Mouse (Mus musculus) urinary bladder, postnatal 4 days (tissue): ENCODE measurements around the gene Spo11.

ENCODE experiments used
- DNase-seq, 2 experiments: peaks; one replicate each; pipeline ENCODE4 v3.0.0; 2021 to 2022; ENCODE audit warnings: low spot score in 2 of 2

Spo11 gene

DNA sequence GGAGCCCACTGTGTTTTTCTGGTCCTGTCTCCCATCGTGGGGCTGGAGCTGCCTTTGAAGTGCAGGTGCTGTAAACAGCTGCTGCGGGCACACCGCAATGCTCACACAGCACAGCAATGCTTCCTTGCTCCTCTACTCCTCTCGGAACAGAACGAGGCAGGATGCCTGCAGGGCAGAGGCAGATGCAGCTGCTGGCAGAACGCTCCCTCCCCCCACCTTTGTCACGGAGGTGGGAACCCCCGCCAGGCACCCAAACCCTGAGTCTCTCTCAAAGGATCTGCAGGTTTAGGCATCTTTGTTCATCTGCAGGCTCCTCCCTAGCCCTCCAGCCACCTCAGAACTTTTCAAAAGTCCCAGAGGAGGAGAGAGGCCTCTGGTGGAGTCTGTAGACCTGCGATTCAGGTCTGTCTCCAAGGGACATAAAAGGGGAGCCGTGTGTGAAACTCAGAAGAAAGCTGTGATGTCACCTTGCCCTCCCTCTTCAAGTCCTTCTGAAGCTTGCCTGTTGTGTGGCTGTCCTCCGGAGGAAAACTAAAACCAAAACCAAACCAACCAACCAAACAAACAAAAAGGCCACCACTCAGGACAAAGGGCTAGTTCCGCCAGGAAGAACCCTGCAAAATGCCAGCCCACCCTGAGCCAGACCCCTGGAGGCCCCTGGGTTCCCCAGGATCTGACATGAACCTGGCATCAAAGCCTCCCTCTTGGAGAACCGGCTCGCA, at the start of gene Spo11:
Spo11 (plus strand) TSS at position 292 of the 722 bp plus-strand sequence.
- DNase-seq: no peak

DNA sequence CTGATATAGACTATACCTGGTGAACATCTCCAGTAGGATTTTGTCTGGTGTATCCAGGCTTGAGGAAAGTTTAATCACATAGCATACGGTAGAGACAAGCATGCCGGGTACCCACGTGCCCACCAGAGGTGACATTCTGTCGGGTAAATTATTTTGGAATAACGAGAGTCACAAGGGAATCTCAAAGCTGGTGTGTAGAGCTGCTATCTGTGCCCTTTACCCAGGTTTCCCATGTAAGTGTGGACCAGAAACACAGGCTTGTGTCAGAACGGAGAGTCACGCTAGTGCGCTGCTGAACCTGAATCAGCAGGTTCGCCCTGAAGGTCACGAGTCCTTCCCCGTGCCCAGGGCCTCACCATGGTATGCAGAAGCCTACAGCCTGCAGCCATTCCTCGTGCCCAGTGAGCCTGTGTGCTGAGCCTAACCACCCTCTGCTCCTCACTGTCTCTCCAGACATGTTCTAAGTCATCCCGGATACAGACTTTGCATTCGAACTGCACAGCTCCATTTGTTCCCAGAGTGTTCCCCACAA, 47.5 kb upstream of the Spo11 start:
- no peak for DNase-seq

DNA sequence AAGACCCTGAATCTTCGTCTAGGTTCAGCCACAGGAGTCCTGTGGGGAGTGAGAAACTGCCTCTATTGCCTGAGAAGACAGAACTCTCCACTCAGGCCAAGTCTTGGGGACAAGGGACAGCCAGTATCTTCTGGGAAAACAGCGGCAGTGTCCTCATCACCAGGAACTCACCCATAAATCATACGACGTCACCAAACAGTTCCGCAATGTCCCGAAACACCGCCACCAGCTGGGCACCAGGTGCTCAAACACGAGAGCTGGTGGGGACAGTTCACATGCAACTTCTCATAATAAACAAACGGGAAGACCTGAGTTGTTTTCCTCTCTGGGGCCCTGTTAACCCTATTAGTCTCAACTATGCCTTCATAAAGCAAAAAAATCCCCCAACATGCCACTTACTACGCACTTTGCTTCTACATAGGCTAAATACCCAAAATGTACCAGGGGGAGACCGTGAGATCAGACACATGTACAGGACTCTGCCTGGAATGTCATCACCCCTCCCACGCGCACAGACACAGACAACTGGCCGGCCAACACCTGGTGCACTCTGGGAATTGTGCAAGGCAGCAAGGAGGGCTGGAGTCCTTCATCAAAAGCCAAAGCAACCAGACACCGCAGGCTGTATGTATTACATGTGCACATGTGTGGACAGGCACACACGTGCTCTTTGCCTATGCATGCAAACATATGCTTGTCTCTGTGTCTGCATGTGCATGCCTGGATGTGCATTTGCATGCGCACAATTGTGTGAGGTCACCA, 46.2 kb upstream of the Spo11 start:
- DNase-seq: no peak

DNA sequence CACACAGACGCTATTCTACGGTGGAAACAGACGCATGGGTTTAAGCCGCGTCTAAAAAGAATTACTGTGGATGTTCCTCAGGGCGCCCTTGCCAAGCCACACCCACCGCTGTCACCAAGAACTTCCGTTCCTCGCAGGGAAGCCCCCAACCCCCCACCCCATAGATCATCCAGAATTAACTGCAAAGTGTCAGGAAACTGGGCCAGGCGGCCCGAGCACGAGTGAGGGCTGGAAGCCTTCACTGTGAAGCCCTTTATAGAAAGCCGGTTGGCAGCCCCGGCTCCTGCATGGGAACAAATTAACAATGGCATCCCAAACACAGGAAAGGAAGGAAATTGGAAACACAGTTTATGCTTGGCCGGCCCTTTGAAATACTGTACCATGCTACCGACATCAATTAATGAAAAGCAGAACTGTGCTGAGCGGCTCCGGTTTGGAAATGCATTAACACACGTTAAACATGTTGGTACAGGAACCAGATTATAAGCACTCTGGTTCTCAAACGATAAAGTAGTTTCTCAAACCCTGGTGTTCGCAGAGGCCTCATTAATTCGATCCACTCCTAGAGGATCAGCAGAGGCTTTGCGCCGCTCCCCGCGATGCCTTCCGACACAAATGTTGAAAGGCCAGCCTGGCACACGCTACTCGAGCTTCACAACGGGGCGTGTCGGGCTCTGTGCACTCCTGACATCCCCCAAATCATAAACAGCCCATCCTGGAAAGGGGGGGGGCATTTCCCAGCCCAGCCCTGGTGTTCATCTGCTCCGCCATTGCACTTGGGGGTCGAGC, 43.7 kb upstream of the Spo11 start:
- no peak for DNase-seq

DNA sequence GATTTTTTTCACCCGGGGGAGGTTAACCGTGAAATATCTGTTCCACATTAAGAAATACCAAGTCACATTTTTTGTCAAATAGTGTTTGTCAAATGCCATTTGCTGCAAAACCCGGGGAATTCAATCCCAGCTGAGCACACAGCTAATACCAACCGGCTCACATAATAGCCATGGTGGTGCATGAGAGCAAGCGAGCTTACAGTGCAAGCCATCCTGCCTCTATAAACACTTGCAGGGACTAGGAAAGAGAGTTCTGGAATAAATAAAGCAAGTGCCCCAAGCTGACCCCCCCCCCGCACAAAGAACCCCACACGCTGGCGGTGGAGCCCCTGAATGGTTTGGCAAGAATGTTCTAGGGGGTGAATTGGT, 43.1 kb upstream of the Spo11 start:
- DNase-seq: no peak

DNA sequence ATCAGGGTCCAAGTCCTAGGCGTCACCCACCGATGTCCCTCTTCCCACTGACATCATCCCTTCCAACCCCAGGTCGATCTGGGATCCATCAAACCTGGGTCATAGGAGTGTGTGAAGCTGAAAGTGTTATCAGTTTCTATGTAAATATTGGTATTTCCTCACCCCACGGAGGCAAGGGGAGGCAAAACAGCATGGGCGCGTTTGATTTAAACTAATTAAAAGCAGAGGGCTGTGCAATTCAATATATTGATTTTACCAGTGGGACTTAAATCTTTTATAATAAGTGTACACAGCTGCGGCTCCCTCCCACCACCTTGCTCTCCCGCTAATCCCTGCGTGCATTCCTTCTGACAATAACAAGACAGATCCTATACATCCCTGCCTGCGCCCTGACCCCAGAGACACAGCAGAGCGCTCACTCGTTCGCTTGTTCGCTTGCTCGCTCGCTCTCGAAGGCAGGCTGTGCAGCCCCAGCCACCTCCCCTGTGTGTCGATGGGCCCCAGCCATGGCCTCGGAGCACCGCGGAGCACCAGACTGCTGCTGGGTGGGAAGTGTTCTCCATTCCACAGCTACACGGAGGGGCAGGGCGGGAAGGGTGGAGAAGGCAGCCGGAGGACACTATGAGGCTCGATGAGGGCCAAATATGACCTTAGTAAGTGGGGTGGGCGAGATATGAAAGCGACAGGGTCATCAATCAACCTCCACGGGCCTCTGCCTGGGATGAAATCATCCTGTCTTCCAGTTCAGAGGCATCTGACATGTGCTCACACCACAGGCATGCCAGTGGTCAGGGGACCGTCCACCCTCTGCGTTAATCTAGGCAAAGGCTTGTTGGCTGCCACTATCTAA, 42.4 kb upstream of the Spo11 start:
- no peak for DNase-seq

DNA sequence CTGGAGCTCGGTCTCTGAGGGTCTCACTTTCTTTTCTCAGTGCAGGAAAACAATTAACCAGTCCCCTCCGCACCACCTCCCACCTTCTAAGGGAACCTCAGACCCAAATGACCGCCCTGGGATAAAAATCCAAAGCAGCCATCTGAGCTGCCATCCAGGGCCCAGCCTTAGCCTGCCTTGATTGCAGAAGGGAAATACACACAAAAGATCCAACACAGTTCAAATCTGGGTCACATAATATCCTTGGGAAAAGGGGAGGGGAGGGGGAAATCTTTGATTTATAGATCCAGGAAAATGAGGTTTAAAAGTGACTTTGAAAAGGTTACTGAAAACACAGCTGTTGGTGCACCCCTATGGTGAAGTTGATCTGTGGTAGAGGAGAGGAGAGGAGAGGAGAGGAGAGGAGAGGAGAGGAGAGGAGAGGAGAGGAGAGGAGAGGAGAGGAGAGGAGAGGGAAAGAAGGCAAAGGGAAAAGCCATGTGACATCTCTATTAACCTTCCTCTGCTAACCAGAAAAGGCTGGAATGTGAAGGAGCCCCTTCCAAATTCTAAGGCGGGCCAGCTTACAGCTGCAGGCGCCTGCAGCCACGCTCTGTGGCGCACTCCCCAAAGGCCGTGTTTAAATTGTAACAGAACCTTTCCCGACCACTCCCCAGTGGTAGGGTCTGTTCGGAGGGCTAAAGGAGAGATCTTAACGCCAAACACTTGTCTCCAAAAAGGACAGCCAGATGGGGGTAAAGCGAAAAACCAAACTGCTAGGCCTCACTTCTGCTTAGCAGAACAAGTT, 41.5 kb upstream of the Spo11 start:
- no peak for DNase-seq

DNA sequence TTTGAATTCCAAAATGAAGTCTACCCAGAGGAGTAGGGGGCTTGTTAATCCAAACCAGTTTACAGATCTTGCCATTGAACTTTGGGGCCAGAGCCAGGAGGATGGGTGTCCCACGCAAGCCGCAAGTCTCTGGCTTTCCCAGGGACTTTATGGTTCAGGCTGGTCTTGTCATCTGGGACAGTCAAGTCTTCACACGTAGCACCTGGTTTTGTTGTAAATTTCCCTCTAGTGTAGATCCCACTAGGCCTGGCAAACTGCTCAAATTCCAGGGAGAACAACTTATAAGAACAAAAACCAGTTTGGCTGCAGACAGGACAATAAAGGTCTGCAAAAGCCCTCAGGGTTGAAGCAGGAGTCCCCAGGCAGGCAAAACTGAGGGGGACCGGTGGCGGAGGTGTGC, 40.7 kb upstream of the Spo11 start:
- DNase-seq: no peak

DNA sequence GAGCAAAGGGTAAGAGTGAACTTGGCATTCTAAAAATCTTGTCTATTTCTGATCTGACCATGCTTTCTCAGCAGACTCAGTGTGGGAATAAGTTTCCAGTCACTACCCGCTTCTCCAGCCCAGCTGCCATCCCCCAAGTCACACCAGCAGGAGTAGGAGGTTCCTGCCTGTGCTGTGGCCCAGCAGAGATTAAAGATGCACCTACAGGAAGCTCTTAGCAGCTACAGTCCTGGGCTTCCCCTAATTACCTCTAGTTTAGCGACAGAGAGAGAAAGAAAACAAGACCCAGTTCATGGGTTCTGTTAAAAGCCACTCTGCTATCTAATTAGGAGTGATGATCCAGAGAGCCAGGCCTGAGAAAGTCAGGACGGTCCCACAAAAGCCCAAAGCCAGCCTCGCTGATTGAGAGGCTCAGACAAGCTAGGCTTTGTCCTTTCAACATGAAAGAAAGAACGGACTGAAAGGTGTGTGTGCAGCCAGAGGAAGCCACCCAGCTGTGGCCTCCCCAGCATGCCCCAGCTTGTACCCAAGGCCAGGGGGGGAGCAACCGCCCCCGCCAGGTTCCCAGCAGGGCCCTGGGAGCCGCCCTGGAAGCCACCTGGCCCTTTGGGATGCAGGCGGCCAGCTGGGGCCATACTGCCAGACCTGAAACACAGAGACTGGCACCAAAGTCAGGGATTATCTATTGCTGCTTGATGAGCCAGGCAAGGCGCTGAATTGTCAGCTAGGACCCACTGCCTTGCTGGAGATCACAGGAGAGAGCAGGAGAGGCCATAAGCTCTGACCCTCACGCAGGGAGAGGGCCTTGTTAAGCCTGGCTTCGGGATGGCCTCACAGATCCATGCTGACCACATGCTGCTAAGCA, 39.9 kb upstream of the Spo11 start:
- no peak for DNase-seq

DNA sequence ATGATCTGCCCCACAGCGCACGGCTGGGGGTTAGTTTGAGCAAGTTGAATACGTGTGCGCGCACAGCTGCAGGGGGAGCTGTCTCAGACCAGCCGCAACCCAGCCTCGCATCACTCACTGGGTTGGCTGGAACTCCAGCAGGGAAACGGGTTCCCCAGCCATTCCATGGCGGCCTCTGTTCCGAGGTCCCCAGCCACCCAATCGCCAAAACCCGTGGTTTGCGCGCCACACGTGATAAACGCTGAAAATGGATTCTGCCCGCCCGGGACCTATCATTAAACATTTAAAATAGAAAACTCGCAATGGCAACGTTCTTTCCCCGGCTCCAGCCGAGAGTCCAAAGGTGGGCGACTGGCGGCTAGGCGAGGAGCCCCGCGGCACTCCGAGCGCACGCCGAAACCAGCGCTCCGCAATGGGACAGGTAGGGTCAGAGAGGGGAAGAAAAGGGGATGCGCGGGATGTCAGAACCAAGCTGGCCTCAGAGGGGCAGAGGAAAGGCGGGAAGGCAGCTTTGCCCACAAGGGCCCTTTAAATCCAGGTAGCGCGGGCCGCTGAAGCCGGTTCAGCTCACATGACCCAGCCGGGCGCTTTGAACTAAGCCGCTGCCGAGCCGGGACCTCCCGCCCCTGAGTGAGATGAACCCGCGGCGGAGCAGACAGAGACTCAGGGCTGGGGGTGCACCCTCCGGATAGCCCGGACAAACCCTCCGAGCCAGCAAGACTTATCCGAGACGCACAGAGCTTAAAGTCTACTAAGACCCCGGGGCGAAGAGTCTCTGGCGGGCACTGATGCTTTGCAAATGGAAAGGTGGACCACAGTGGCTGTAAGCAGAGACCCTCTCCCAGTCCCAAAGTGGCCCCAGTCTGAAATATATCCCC, 38.5 kb upstream of the Spo11 start:
- DNase-seq: no peak

DNA sequence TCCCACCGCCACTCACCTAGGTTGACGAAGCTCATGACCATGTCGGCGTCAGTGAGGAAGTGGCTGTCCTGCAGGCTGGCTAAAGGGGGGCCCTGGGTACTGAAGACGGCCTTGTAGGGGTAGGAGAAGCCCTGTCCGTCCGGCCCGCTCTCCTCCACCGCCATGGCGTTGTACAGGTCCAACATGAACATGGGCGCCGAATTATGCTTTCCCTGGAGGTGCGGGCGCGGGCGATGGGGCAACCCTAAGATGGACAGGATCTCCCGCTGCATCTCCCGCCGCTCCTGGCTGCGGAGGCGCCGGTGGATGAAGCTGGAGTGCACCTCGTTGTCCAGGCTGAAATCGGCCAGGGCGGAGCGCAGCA, 37.9 kb upstream of the Spo11 start:
- no peak for DNase-seq

DNA sequence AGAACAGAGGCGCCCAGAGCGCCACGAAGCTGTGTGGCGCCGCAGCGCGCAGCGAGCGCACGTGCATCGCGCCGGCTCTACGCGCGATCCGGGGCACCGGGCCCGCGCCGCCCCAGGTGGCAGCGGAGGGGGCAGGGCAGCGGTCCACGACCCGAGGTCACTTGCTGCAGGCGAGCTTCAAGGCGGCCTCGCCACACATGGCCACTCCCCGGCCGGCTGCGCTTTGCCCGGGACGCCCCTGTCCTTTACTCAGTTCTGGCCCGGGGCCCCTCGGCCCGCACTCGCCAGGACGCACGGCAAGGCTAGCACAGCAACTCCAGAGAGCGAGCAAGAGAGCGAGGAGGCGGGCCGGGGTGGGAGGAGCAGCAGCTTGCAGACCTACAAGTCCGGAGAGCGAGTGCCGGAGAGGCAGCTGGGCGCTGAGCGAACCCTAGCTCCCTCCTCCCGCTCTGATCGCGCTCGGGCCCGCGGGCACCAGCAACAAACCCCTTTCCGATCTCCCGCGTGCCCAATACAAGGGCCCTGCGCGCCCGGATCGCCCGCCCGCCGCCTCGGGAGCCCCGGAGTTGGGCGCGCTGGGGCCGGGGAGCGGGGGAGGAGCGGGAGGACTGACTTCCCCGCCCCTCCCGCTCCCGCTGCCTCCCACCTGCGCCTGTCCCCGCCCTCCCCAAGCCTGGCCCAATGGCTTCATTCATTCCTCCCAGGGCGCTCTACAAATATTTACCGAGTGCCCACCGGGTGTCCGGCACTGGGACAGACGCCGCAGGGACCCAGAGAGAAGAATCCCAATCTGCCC, 37.3 kb upstream of the Spo11 start, which contains the start of gene Bmp7:
Bmp7 (minus strand) TSS at position 319 of the 796 bp plus-strand sequence.
- peak; percentile 53 to 72 for DNase-seq

DNA sequence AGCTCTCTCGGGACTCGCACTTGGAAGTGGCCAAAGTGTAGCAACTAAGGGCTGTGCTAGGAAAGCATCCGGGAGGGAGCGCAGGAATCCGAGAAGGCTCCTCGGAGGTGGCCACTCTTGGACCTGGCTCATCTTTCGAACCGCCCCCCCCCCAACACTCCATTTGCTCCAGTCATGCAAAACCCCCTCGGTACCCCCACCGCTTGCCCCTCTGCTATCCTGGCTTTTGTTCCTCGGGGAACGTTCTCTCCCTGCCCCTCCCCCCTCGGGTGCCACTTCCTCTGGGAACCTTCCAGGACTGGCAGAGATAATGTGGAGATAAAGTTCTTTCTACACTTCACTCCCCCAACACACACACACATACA, 36.7 kb upstream of the Spo11 start:
- DNase-seq: no peak

DNA sequence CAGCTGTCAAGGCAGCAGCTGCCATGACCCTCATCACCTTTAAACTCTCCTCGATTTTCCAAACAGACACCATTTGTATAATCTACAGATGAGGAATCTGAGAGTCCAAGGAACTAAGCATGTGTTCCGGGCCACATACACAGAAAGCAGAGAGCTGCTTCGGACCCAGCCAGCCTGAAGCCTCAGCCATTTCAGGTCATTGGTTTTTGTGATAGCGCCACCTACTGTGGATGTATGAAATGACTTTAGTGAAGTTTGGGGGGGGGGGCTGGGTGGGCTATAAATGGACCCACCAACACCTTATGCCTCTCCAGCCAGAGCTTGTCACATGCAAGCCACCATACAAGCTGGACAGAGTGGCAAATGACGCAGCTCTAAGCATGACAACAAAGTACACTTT, 28.4 kb upstream of the Spo11 start:
- DNase-seq: no peak

DNA sequence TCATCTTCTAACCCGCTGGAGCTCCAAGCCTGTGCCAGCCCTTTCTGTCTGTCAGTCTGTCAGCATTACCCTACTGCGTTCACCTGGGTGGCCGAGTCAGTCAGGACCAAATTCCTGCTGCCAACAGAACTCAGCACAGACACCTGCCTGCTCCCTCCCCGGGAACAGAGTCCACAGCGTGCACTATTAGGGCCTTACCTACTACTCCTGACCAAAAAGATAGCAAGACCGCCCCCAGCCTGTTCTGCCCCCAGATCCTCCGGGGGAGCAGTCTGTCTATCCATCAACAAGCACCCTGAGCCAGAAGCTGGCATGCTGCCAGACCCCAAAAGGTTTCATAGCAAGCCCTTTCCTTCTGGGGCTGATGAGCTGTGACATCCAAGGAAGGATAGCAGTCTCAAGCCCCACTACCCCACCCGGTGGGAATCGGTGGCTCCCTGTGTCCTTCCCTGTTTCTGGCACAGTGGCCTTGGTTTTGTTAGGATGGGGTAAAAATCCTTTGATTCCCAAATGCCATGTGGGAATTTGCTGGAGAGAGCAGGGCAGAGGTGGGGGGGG, 27.3 kb upstream of the Spo11 start:
- DNase-seq: no peak

DNA sequence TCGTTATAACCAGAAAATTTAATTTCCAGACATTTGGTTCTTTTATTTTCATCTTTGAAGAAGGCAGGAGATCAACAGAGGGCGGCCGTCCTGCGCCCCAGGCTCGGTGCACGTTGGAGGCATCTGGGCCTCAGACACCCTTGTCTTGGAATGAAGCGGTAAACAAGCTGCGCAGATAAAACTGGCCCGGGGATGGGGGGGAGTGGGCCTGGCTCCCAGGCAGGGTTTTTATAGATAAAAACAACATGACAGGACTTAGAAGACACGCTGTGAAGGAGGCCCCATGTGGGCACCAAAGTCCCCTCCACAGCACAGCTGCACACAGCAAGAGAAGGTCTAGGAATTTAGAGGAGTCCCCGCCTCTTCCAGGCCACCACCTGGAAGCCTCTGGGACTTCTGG, 26.8 kb upstream of the Spo11 start:
- DNase-seq: no peak

DNA sequence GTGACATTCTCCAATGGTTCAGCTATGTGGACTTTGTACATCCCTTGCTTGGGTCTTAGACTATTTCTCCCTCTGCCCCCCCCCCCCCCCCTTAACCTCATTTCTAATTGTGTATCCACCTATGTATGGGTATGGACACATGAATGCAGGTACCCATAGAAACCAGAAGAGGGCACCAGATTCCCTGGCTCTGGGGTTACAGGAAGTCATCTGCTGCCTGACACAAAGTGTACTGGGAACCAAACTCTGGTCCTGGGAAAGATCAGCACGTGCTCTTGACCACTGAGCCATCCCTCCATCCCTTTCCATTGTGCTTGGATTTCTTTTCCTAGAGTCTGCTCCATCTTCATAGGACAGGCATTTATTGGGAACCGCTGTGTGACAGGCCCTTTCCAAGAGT, 25.5 kb upstream of the Spo11 start:
- no peak for DNase-seq

DNA sequence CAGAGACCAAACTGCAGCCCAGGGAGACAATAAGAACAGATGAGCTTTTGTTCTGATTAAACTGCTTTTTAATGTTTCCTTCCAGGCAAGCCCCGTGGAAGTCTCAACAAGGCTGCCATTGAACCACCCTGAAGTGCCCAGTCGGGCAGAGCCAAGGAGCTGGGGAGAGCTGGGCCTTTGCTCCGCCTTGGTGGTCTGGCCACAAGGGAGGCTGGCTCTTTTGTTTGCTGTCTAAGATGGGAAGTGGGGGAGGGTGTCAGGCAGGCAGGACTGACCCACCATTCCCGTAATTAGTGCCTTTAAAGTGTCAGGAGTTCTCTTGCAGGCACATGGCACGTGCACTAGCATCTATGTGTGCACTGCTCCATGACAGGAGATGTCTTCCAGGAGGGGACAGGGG, 18.9 kb upstream of the Spo11 start:
- peak in 1 of 2 experiments; percentile 52 for DNase-seq
